Mouse (Mus musculus): ENCODE data around the gene Slc17a9.

DNA sequence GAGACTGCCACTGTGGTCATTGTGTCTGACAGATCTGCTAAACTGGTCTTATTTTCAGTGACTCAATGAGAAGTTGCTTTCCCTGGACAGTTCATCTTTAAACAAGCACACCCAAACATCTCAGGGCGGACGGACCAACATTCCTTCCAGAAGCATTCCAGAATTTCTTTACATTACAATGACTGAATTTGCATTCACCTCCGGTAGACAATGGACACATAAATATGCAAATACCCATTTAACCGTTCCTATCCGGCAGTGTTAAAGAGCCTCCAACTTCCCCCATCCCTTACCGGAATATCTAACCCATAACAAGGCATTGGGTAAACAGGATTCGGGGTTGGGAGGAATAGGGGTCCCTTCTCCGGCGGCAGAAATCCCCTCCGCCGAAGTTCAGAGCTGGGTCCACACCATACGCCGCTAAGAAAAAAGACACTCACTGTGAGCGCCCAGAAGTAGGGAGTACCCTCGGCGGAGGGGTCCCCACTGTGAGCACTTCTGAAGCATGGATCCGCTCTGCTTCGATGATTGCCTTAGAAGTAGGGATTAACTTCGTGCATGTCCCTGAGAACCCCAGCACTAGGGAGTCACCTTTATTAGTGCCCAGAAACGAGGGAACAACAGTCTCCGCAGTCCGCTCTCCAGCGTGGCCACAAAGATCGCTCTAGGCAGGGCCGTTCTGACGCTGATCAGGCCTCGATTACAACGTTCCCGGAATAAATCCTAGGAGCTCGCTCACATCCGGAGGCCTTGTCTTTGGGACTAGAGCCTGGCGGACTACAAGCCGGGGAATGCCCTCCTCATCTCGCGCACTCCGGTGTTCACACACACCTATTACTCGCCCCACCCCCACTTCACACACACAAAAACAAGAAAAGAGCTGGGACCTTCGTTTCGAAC, 15.8 kb upstream of the Slc17a9 start:
- TF ChIP-seq USF2 (IDR thresholded peaks at IDR 0.05; ENCODE audit: borderline replicate concordance in 1 of 2, insufficient read depth in 1 of 2, low read depth in 1 of 2, low read length in 2 of 2) (no peak), POLR2A (IDR thresholded peaks at IDR 0.05; ENCODE audit: control insufficient read depth in 1 of 2, insufficient read depth in 1 of 2, low read depth in 1 of 2, low read length in 2 of 2, poor library complexity in 1 of 2) (no peak; a peak in 1 of 4 replicates), CTCF (IDR thresholded peaks at IDR 0.05 in 2 of 3, conservative IDR thresholded peaks at IDR 0.05 in 1 of 3; ENCODE audit: control insufficient read depth in 1 of 3, insufficient read depth in 1 of 3, low read depth in 2 of 3, low read length in 3 of 3, poor library complexity in 1 of 3, severe bottlenecking in 1 of 3) (no peak), KAT2A (conservative IDR thresholded peaks at IDR 0.05; ENCODE audit: low read depth, low read length) (no peak), MAZ (IDR thresholded peaks at IDR 0.05; ENCODE audit: low read depth, low read length) (no peak), MXI1 (IDR thresholded peaks at IDR 0.05; ENCODE audit: low read depth, low read length) (no peak; the same call in 1 of the 2 replicates), MAFK (IDR thresholded peaks at IDR 0.05; ENCODE audit: borderline replicate concordance, low read depth, low read length) (no peak)

Measured in MEL (cell line).